Mouse (Mus musculus): ENCODE measurements around the gene Magee1. TPM values are rescaled to one million over a fixed set of nuclear protein-coding genes. Genes with fewer than 3 reads are reported as not detected.

The Magee1 gene
- total and polyA plus RNA-seq, 3 experiments: 0.94 to 1.3 (median 0.98) TPM

- TF ChIP-seq CHD1 (IDR thresholded peaks at IDR 0.05; ENCODE audit: low read depth, low read length): no peak
- TF ChIP-seq ELF1 (IDR thresholded peaks at IDR 0.05; ENCODE audit: low read depth, low read length): no peak
- no peak for TF ChIP-seq TCF12 (IDR thresholded peaks at IDR 0.05; ENCODE audit: low read depth, low read length)
- peak; percentile 70; the same call in 1 of the 2 replicates for TF ChIP-seq MAFK (IDR thresholded peaks at IDR 0.05; ENCODE audit: insufficient replicate concordance, low read length)
- TF ChIP-seq SMC3 (IDR thresholded peaks at IDR 0.05; ENCODE audit: low read depth, low read length): peak; percentile 45
- TF ChIP-seq TBP (conservative IDR thresholded peaks at IDR 0.05; ENCODE audit: low read depth, low read length): no peak
- TF ChIP-seq SIN3A (IDR thresholded peaks at IDR 0.05; ENCODE audit: low read length): no peak
- peak; percentile 70 for TF ChIP-seq RAD21 (IDR thresholded peaks at IDR 0.05; ENCODE audit: low read depth, low read length)
- no peak for TF ChIP-seq IRF4 (IDR thresholded peaks at IDR 0.05; ENCODE audit: low read depth, low read length)
- TF ChIP-seq PAX5 (IDR thresholded peaks at IDR 0.05; ENCODE audit: low read length): no peak
- TF ChIP-seq USF2 (conservative IDR thresholded peaks at IDR 0.05; ENCODE audit: low read depth, low read length): no peak
- TF ChIP-seq POLR2AphosphoS2 (IDR thresholded peaks at IDR 0.05; ENCODE audit: low read depth, low read length): no peak
- no peak for TF ChIP-seq ZKSCAN1 (IDR thresholded peaks at IDR 0.05; ENCODE audit: borderline replicate concordance, low read depth, low read length)
- TF ChIP-seq ZMIZ1 (IDR thresholded peaks at IDR 0.05; ENCODE audit: low read depth, low read length): no peak
- no peak for TF ChIP-seq CHD2 (IDR thresholded peaks at IDR 0.05; ENCODE audit: low read length)
- peak in 1 of 2 experiments; percentile 57; a peak in 2 of 4 replicates for TF ChIP-seq CTCF (conservative IDR thresholded peaks at IDR 0.05 in 1 of 2, IDR thresholded peaks at IDR 0.05 in 1 of 2; ENCODE audit: low read depth in 2 of 2, low read length in 2 of 2)
- Histone ChIP-seq H3K27me3 (replicated peaks) (no peaks in the 10 kb centered on the region), H3K4me2 (ENCODE audit: insufficient read depth, low read depth, poor library complexity, severe bottlenecking) (no peak overlapping the region), H3K9ac (ENCODE audit: insufficient read depth, low read depth) (no peak overlapping the region), H3K4me1 (ENCODE audit: control insufficient read depth in 1 of 2, insufficient read depth in 2 of 2) (no peaks in the 10 kb centered on the region), H3K9me3 (replicated peaks; ENCODE audit: low read length) (no peaks in the 10 kb centered on the region), H3K79me2 (replicated peaks; ENCODE audit: control insufficient read depth, extremely low read depth, insufficient read depth, poor library complexity, severe bottlenecking) (no peaks in the 10 kb centered on the region), H3K4me3 (replicated peaks in 1 of 3; ENCODE audit: low read depth in 2 of 3, low read length in 2 of 3, poor library complexity in 1 of 3) (no peak overlapping the region), H3K36me3 (replicated peaks in 1 of 2; ENCODE audit: control insufficient read depth in 1 of 2, insufficient read depth in 1 of 2, low read length in 1 of 2) (no peaks in the 10 kb centered on the region), H3K27ac (ENCODE audit: insufficient read depth, low read depth) (no peak overlapping the region)
- DNase-seq (ENCODE audit: extremely low read depth): peak; percentile 34
- in situ Hi-C loops (cut with MboI; ENCODE audit: low pct_ligation_motif_present, low pct_unique_long_range_greater_than_20kb, low sequenced_read_pairs): no loop called here
- dilution Hi-C loops (cut with MboI; ENCODE audit: extremely low pct_ligation_motif_present, extremely low pct_unique_long_range_greater_than_20kb, low sequenced_read_pairs): no loop called here
These were observed 47.0 kb downstream of the Magee1 start for GRCm38 (mm10) chrX:105167217-105167616.

Other genes with a start within 250 kb of the Magee1 start
- gene Pbdc1, start 40.6 kb upstream of the Magee1 start, total RNA-seq (2012; rRNA removed): 30.9 and 41.3 TPM in 2 replicates
- 56.1 and 57.1 TPM in 2 replicates for gene Pbdc1, start 40.6 kb upstream of the Magee1 start, total RNA-seq (2014; rRNA removed)
- gene Pbdc1, start 40.6 kb upstream of the Magee1 start, polyA plus RNA-seq (2012; ENCODE audit: insufficient read length, low read depth): 59.4 and 71.4 TPM in 2 replicates